Mouse (Mus musculus) left cerebral cortex, adult 8-10 months (tissue): ENCODE measurements at regions not wholly inside any gene's neighbourhood (a gene's known extent, or its start where the extent isn't known, plus 50 kb on each side); places are given as distances from the start of the nearest gene placed in this dataset.

Experiments
- DNase-seq, 2 experiments: peaks; one replicate each; pipeline ENCODE4 v3.0.0; 2022; ENCODE audit warnings: low spot score in 2 of 2

- DNase-seq, result peak in 1 of 2 experiments; percentile 55
Observed at GRCm38 (mm10) chr9:59232682-59233081, 58.7 kb upstream of the Adpgk start.

GRCm38 (mm10) chr9:59231947-59232346 is 59.4 kb upstream of the Adpgk start:
- no peak for DNase-seq

- no peak for DNase-seq
Observed at GRCm38 (mm10) chr9:59231186-59231585, 60.2 kb upstream of the Adpgk start.

GRCm38 (mm10) chr9:59230161-59230560 is 61.2 kb upstream of the Adpgk start:
- no peak for DNase-seq

- no peak for DNase-seq
Observed at GRCm38 (mm10) chr9:59227948-59228347, 63.4 kb upstream of the Adpgk start.

GRCm38 (mm10) chr9:59226361-59226760 is 65.0 kb upstream of the Adpgk start:
- DNase-seq, result no peak

GRCm38 (mm10) chr9:59219277-59219676 is 72.1 kb upstream of the Adpgk start:
- DNase-seq, result no peak

GRCm38 (mm10) chr9:59202654-59203514 is 88.5 kb upstream of the Adpgk start:
- no peak for DNase-seq

GRCm38 (mm10) chr9:59199495-59200196 is 91.7 kb upstream of the Adpgk start:
- DNase-seq, result no peak

GRCm38 (mm10) chr9:59198221-59198875 is 93.0 kb upstream of the Adpgk start:
- peak in 1 of 2 experiments; percentile 31 for DNase-seq

GRCm38 (mm10) chr9:59197506-59197905 is 93.9 kb upstream of the Adpgk start:
- DNase-seq, result peak; percentile 33 to 86

GRCm38 (mm10) chr9:59193971-59194370 is 97.4 kb upstream of the Adpgk start:
- no peak for DNase-seq

GRCm38 (mm10) chr9:59189141-59189540 is 102.2 kb upstream of the Adpgk start:
- DNase-seq, result no peak

GRCm38 (mm10) chr9:59188411-59188810 is 102.9 kb upstream of the Adpgk start:
- DNase-seq, result no peak

GRCm38 (mm10) chr9:59186326-59186725 is 105.0 kb upstream of the Adpgk start:
- DNase-seq, result no peak

- no peak for DNase-seq
Observed at GRCm38 (mm10) chr9:59184089-59184488, 107.3 kb upstream of the Adpgk start.

GRCm38 (mm10) chr9:59182906-59183305 is 108.5 kb upstream of the Adpgk start:
- no peak for DNase-seq

GRCm38 (mm10) chr9:59182490-59182889 is 108.9 kb upstream of the Adpgk start:
- peak in 1 of 2 experiments; percentile 58 for DNase-seq

GRCm38 (mm10) chr9:59171576-59171975 is 119.8 kb upstream of the Adpgk start:
- DNase-seq, result no peak

- no peak for DNase-seq
Observed at GRCm38 (mm10) chr9:59163390-59163976, 127.2 kb upstream of the Neo1 start.

GRCm38 (mm10) chr9:59162954-59163353 is 126.7 kb upstream of the Neo1 start:
- DNase-seq, result no peak

GRCm38 (mm10) chr9:59157663-59158062 is 121.4 kb upstream of the Neo1 start:
- no peak for DNase-seq
